Mouse (Mus musculus): ENCODE data around the gene Tmtc1. TPM values are rescaled to one million over a fixed set of nuclear protein-coding genes. Genes with fewer than 3 reads are reported as not detected.
A peak's percentile ranks its signal among the peaks of the same experiment; 100 is the strongest.

Gene Tmtc1
- polyA plus RNA-seq, 1 experiment from 2014 or later: 1.0 TPM

DNA sequence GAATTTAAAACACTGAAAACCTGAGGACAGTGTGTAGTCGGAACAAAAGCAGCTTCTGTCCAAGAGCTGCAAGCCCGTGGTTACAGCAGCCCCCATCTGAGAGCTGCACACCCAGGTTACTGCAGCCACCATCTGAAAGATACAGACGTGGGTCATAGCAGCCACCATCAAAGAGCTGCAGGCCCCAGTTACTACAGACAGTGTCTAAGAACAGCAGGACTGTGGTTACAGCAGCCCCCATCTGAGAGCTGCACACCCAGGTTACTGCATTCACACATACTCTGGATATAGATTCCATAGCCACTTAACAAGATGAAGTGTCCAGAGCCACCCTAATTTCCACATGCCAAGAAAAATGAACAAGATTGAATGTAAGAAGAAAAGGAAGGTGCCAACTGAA, 216.6 kb downstream of the Tmtc1 start:
- no peak for ATAC-seq (ENCODE audit: insufficient number of reproducible peaks, low FRiP score, low TSS enrichment, low read depth)

DNA sequence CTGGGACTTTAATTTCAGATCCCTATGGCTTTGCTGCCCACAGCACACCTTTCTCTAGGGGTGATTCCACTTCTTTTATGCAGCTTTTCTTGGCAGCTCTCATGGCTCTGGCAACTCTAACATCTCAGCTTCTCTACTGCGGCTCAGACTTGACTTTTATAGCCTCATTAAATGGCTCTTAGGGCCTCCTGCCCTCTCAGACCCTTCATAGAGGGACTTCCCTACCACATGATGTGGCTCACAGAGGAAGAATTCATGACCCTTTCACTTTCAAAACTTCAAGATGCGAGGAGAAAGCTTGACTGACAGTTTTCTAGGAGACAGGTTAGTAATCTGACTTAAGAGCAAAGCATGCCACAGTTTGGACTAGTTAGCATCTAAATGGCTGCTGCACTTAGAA, 221.5 kb downstream of the Tmtc1 start:
- no peak for ATAC-seq (ENCODE audit: insufficient number of reproducible peaks, low FRiP score, low TSS enrichment, low read depth)

More for the DNA sequence above, 216.6 kb downstream of the Tmtc1 start:
- Histone ChIP-seq H3K27ac (replicated peaks; ENCODE audit: low read depth, low read length) (no peak overlapping the region), H3K4me2 (ENCODE audit: low read depth, severe bottlenecking) (no peak overlapping the region), H3K9ac (ENCODE audit: low read length) (no peak overlapping the region), H3K4me3 (ENCODE audit: low read depth, low read length) (no peak overlapping the region), H3K36me3 (ENCODE audit: control insufficient read depth, insufficient read depth, low read length) (no peaks in the 10 kb centered on the region), H3K27me3 (ENCODE audit: control insufficient read depth, insufficient read depth, low read length) (no peaks in the 10 kb centered on the region), H3K9me3 (ENCODE audit: control insufficient read depth, low read length) (no peaks in the 10 kb centered on the region), H3K4me1 (ENCODE audit: control insufficient read depth, insufficient read depth, low read length) (no peaks in the 10 kb centered on the region)
- no peak for DNase-seq (ENCODE audit: low spot score)
- WGBS: 69% methylated on average over 3 of the region's 3 CpGs

DNA sequence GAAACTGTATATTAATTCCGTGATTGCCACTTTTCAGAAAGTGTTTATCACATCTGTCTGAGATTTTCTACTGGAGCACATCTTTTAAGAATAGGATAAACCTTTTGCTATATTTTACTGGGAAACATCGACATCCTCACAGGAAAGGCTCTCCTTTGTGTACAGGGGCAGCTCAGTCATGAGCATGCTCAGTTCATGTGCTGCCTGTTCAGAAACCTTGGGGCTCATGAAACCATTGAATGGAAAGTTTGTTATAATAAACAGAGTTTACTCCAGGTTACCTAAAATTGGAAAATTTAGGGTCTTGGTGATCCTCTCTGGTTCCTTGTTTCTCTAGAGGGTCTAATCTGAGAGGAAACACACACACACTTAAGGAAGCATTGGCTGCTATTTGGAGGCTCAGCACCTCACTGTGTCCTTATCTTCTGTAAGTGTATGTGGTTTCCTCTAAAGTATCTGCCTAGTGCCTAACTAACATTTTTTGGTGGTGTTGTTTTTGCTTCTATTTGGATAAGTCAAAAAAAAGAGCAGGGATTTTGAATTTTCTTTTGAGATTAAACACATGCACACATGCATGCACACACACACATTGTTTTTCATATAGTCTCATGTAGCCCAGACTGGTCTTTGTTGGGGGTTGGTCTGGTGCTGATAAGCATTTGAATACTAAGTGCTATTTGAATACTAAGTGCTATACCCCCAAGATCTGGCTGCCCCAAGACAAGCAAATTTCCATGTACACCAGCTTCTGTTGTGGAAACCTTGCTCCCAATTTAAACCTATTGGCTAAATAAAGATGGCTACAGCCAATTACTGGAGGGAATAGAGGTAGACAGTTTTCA, 225.7 kb downstream of the Tmtc1 start:
- whole genome bisulfite sequencing: 87% methylated on average over 2 of the region's 2 CpGs
- no peak for ATAC-seq (ENCODE audit: insufficient number of reproducible peaks, low FRiP score, low TSS enrichment, low read depth)
- no peak overlapping the region for H3K4me3 ChIP-seq (ENCODE audit: low read depth, low read length)
- H3K9me3 ChIP-seq (ENCODE audit: control insufficient read depth, low read length): no peaks in the 10 kb centered on the region
- H3K4me2 ChIP-seq (ENCODE audit: low read depth, severe bottlenecking): no peak overlapping the region
- H3K4me1 ChIP-seq (ENCODE audit: control insufficient read depth, insufficient read depth, low read length): peaks cover 4% of the 10 kb centered on the region; the same call in 1 of the 2 replicates
- DNase-seq (ENCODE audit: low spot score): no peak
- no peak overlapping the region for H3K27ac ChIP-seq (replicated peaks; ENCODE audit: low read depth, low read length)
- no peak overlapping the region for H3K9ac ChIP-seq (ENCODE audit: low read length)
- no peaks in the 10 kb centered on the region for H3K27me3 ChIP-seq (ENCODE audit: control insufficient read depth, insufficient read depth, low read length)
- no peaks in the 10 kb centered on the region for H3K36me3 ChIP-seq (ENCODE audit: control insufficient read depth, insufficient read depth, low read length)

More for the DNA sequence above, 221.5 kb downstream of the Tmtc1 start:
- H3K4me2 ChIP-seq (ENCODE audit: low read depth, severe bottlenecking): no peak overlapping the region
- no peak overlapping the region for H3K27ac ChIP-seq (replicated peaks; ENCODE audit: low read depth, low read length)
- no peak overlapping the region for H3K9ac ChIP-seq (ENCODE audit: low read length)
- no peaks in the 10 kb centered on the region for H3K4me1 ChIP-seq (ENCODE audit: control insufficient read depth, insufficient read depth, low read length)
- no peaks in the 10 kb centered on the region for H3K36me3 ChIP-seq (ENCODE audit: control insufficient read depth, insufficient read depth, low read length)
- no peak overlapping the region for H3K4me3 ChIP-seq (ENCODE audit: low read depth, low read length)
- no peak for DNase-seq (ENCODE audit: low spot score)
- no peaks in the 10 kb centered on the region for H3K27me3 ChIP-seq (ENCODE audit: control insufficient read depth, insufficient read depth, low read length)
- H3K9me3 ChIP-seq (ENCODE audit: control insufficient read depth, low read length): no peaks in the 10 kb centered on the region
- 36% methylated on average over 2 of the region's 2 CpGs for WGBS

- no peaks in the 10 kb centered on the region for H3K9me3 ChIP-seq (ENCODE audit: control insufficient read depth, low read length)
- peaks cover 9% of the 10 kb centered on the region; the same call in 1 of the 2 replicates for H3K4me1 ChIP-seq (ENCODE audit: control insufficient read depth, insufficient read depth, low read length)
- no peak overlapping the region for H3K27ac ChIP-seq (replicated peaks; ENCODE audit: low read depth, low read length)
- H3K9ac ChIP-seq (ENCODE audit: low read length): no peak overlapping the region
- WGBS: 91% methylated on average over 4 of the region's 4 CpGs
- H3K36me3 ChIP-seq (ENCODE audit: control insufficient read depth, insufficient read depth, low read length): no peaks in the 10 kb centered on the region
- DNase-seq (ENCODE audit: low spot score): no peak
- H3K4me3 ChIP-seq (ENCODE audit: low read depth, low read length): no peak overlapping the region
- ATAC-seq (ENCODE audit: insufficient number of reproducible peaks, low FRiP score, low TSS enrichment, low read depth): no peak
- no peaks in the 10 kb centered on the region for H3K27me3 ChIP-seq (ENCODE audit: control insufficient read depth, insufficient read depth, low read length)
- H3K4me2 ChIP-seq (ENCODE audit: low read depth, severe bottlenecking): no peak overlapping the region
Measured at GRCm38 (mm10) chr6:148216752-148217151, 227.4 kb downstream of the Tmtc1 start.

DNA sequence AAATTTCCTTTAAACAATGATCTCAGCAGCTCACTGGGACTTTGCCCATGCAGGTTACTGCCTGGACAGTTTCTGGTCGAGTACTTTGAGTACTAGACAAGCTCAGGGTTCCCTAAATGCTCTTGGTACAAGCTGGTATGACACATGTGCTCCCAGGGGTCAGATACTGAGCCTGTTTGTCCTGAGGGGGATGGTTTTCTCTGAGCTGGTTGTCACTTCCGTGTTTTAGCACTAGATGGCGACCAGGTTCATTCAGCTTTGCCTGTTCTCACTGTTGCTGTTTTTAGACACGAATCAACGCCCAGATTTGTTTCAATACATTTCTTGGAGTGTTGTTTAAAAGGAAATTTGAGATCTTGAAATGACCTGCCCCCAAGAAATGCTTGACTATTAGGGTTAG, 229.4 kb downstream of the Tmtc1 start:
- WGBS: 15% methylated on average over 5 of the region's 5 CpGs
- ATAC-seq (ENCODE audit: insufficient number of reproducible peaks, low FRiP score, low TSS enrichment, low read depth) (no peak), DNase-seq (ENCODE audit: low spot score) (peak; percentile 72)
- Histone ChIP-seq H3K27me3 (ENCODE audit: control insufficient read depth, insufficient read depth, low read length) (no peaks in the 10 kb centered on the region), H3K9ac (ENCODE audit: low read length) (no peak overlapping the region), H3K4me2 (ENCODE audit: low read depth, severe bottlenecking) (no peak overlapping the region), H3K9me3 (ENCODE audit: control insufficient read depth, low read length) (no peaks in the 10 kb centered on the region), H3K27ac (replicated peaks; ENCODE audit: low read depth, low read length) (no peak overlapping the region), H3K36me3 (ENCODE audit: control insufficient read depth, insufficient read depth, low read length) (no peaks in the 10 kb centered on the region), H3K4me1 (ENCODE audit: control insufficient read depth, insufficient read depth, low read length) (peaks cover 9% of the 10 kb centered on the region; the same call in 1 of the 2 replicates), H3K4me3 (ENCODE audit: low read depth, low read length) (no peak overlapping the region)

DNA sequence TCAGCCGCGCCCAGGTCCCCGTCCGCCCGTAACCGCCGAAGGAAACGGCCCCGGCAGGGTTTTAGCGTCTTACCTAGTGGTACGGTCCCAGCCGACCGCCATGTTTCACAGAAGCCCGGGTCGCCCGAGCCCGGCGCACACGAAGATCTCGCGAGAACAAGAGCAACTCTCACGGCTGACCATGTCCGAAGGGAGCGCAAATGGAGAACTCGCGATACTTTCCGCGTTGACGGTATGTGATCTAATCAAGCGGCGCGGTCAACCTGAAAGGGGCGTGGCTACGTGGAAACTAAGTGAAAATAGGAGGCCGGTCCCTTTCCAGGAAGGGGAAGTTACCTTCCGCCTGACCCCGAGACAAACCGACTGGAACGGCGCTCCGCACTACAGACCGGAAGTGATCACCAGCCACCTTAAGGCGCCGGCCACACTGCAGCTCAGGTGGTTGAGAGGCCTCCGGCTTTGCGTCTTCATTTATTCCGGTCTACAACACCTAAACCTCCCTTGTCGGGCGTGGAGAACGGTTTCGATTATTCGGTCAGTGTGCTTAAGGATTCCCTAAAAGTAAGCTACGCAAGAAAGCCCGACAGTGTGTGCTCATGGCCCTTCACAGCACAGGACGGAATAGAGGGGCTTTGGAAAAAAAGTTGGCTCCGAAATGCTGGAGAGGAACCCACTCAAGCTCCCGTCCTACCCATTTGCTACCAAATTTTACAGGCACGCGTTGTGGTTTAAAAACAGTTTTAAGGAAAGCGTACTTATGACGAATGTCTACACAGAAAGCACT, 232.1 kb downstream of the Tmtc1 start, which contains the start of gene Ergic2:
Gene Ergic2 (minus strand): TSS at position 478 of the 784 bp plus-strand sequence.
- DNase-seq (ENCODE audit: low spot score) (peak; percentile 97), ATAC-seq (ENCODE audit: insufficient number of reproducible peaks, low FRiP score, low TSS enrichment, low read depth) (peak; percentile 99)
- H3K36me3 ChIP-seq (ENCODE audit: control insufficient read depth, insufficient read depth, low read length): no peaks in the 10 kb centered on the region
- H3K4me2 ChIP-seq (ENCODE audit: low read depth, severe bottlenecking): peak within 1 kb of the TSS; percentile 63
- under 1% methylated on average over 61 of the region's 61 CpGs for WGBS
- peak within 1 kb of the TSS; percentile 65; the same call in 1 of the 2 replicates for H3K27ac ChIP-seq (replicated peaks; ENCODE audit: low read depth, low read length)
- H3K4me1 ChIP-seq (ENCODE audit: control insufficient read depth, insufficient read depth, low read length): peaks cover 9% of the 10 kb centered on the region; the same call in 1 of the 2 replicates
- peak within 1 kb of the TSS; percentile 99 for H3K4me3 ChIP-seq (ENCODE audit: low read depth, low read length)
- H3K9ac ChIP-seq (ENCODE audit: low read length): peak within 1 kb of the TSS; percentile 85
- H3K9me3 ChIP-seq (ENCODE audit: control insufficient read depth, low read length): no peaks in the 10 kb centered on the region
- H3K27me3 ChIP-seq (ENCODE audit: control insufficient read depth, insufficient read depth, low read length): no peaks in the 10 kb centered on the region

DNA sequence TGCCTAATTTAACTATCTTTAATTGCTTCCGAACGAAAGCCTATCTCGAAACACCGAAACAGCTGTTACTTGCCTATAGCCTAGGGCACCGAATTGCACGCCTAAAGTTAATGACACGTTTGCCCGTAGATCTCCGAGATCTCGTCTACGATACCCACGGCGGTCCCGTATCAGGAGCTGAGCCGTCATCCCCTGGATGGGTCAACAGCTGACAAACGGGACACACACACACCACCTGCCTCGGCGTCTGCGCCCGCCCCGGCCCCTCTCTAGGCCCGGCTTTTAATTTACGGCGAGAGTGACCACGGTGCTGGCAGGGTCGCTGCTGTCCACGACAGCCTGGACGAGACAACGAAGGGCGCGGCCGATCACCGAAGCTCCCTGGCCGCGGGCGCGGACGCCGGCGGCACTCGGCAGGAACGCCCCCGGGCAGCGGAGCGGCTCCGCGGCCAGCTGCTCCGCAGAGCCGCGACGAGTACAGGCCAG, 232.8 kb downstream of the Tmtc1 start:
- H3K4me2 ChIP-seq (ENCODE audit: low read depth, severe bottlenecking): peak overlapping the region; percentile 56
- H3K36me3 ChIP-seq (ENCODE audit: control insufficient read depth, insufficient read depth, low read length): no peaks in the 10 kb centered on the region
- H3K9ac ChIP-seq (ENCODE audit: low read length): peak overlapping the region; percentile 85
- H3K9me3 ChIP-seq (ENCODE audit: control insufficient read depth, low read length): no peaks in the 10 kb centered on the region
- WGBS: under 1% methylated on average over 51 of the region's 51 CpGs
- ATAC-seq (ENCODE audit: insufficient number of reproducible peaks, low FRiP score, low TSS enrichment, low read depth) (peak; percentile 44), DNase-seq (ENCODE audit: low spot score) (no peak)
- peaks cover 8% of the 10 kb centered on the region; the same call in 1 of the 2 replicates for H3K4me1 ChIP-seq (ENCODE audit: control insufficient read depth, insufficient read depth, low read length)
- peak overlapping the region; percentile 31; the same call in 1 of the 2 replicates for H3K27ac ChIP-seq (replicated peaks; ENCODE audit: low read depth, low read length)
- peak overlapping the region; percentile 99 for H3K4me3 ChIP-seq (ENCODE audit: low read depth, low read length)
- no peaks in the 10 kb centered on the region for H3K27me3 ChIP-seq (ENCODE audit: control insufficient read depth, insufficient read depth, low read length)

- H3K9me3 ChIP-seq (ENCODE audit: control insufficient read depth, low read length): no peaks in the 10 kb centered on the region
- WGBS: 90% methylated on average over 1 of the region's 1 CpGs
- H3K36me3 ChIP-seq (ENCODE audit: control insufficient read depth, insufficient read depth, low read length): peaks cover 11% of the 10 kb centered on the region
- ATAC-seq (ENCODE audit: insufficient number of reproducible peaks, low FRiP score, low TSS enrichment, low read depth) (no peak), DNase-seq (ENCODE audit: low spot score) (no peak)
- no peak overlapping the region for H3K4me3 ChIP-seq (ENCODE audit: low read depth, low read length)
- H3K4me1 ChIP-seq (ENCODE audit: control insufficient read depth, insufficient read depth, low read length): no peaks in the 10 kb centered on the region; the same call in 1 of the 2 replicates
- no peak overlapping the region for H3K27ac ChIP-seq (replicated peaks; ENCODE audit: low read depth, low read length)
- no peak overlapping the region for H3K4me2 ChIP-seq (ENCODE audit: low read depth, severe bottlenecking)
- H3K9ac ChIP-seq (ENCODE audit: low read length): no peak overlapping the region
- H3K27me3 ChIP-seq (ENCODE audit: control insufficient read depth, insufficient read depth, low read length): no peaks in the 10 kb centered on the region
Measured at GRCm38 (mm10) chr6:148207522-148207921, 236.7 kb downstream of the Tmtc1 start.
